Mouse (Mus musculus): ENCODE data around the gene Cldn5.

- 0 out of 2 replicates have a peak, but pooled peaks have one; percentile 4 for TF ChIP-seq CTCF (IDR thresholded peaks at IDR 0.05; ENCODE audit: low read depth)
- TF ChIP-seq EP300 (IDR thresholded peaks at IDR 0.05; ENCODE audit: low read depth), result peak; percentile 6; the same call in 1 of the 2 replicates
Measured at GRCm38 (mm10) chr16:18811468-18812384, 35.1 kb downstream of the Cldn5 start, which contains the start of the genes Ufd1 and Cdc45.

Data from liver, embryonic 14.5 days (tissue).